Mouse (Mus musculus) v-Abl transformed pro-B cells (cell line): ENCODE results near the gene Noxo1.
"Not testable (repeated sequence)": the region's sequence is repeated elsewhere in the genome, so short reads cannot be mapped to it uniquely, and the experiment has no call there.

Source experiments
- in situ Hi-C, 2 experiments: fragments of 400-800 bp; cut with MboI; formaldehyde crosslinking; loops; one replicate each; pipeline ENCODE4 v1.15.1; 2025; ENCODE audit not compliant: unreplicated experiment in 2 of 2

The Noxo1 gene

GRCm38 (mm10) chr17:24696011-24696697 is at the start of gene Noxo1, which contains the start of gene Gfer:
TSS of gene Noxo1 (plus strand) at chr17:24696234.
TSS of gene Gfer (minus strand) at chr17:24696156.
- in situ Hi-C loops = no loop called here

- in situ Hi-C loops = no loop called here
Measured at GRCm38 (mm10) chr17:24646381-24646780, 49.7 kb upstream of the Noxo1 start.

- in situ Hi-C loops = no loop called here
Measured at GRCm38 (mm10) chr17:24647493-24647892, 48.5 kb upstream of the Noxo1 start.

- in situ Hi-C loops = no loop called here
Measured at GRCm38 (mm10) chr17:24648731-24649377, 47.2 kb upstream of the Noxo1 start.

- in situ Hi-C loops = loop anchor here in 1 of 2 experiments (5.0 to 10.0 kb wide), 2 partner anchors 107 to 155 kb away; no protein-coding TSS in a partner anchor
Measured at GRCm38 (mm10) chr17:24649581-24650069, 46.4 kb upstream of the Noxo1 start.

- in situ Hi-C loops = loop anchor here in 1 of 2 experiments (5.0 to 10.0 kb wide), 2 partner anchors 108 to 155 kb away; no protein-coding TSS in a partner anchor
Measured at GRCm38 (mm10) chr17:24650070-24650616, 45.9 kb upstream of the Noxo1 start, which contains the start of gene Slc9a3r2. TSS of gene Slc9a3r2 (minus strand) at chr17:24650327.

GRCm38 (mm10) chr17:24650766-24651165 is 45.3 kb upstream of the Noxo1 start:
- in situ Hi-C loops = loop anchor here in 1 of 2 experiments (5.0 to 10.0 kb wide), 2 partner anchors 108 to 156 kb away; no protein-coding TSS in a partner anchor

- in situ Hi-C loops = loop anchor here in 1 of 2 experiments (5.0 to 10.0 kb wide), 2 partner anchors 110 to 157 kb away; no protein-coding TSS in a partner anchor
Measured at GRCm38 (mm10) chr17:24651835-24652234, 44.2 kb upstream of the Noxo1 start.

GRCm38 (mm10) chr17:24653967-24654710 is 41.9 kb upstream of the Noxo1 start:
- in situ Hi-C loops = loop anchor here in 1 of 2 experiments (5.0 to 10.0 kb wide), 2 partner anchors 112 to 159 kb away; no protein-coding TSS in a partner anchor

GRCm38 (mm10) chr17:24654969-24655368 is 41.1 kb upstream of the Noxo1 start:
- in situ Hi-C loops = loop anchor here (5.0 to 10.0 kb wide), 3 partner anchors 113 to 160 kb away; partner anchors contain the start of gene Rab26 (in 1 of the 2)

GRCm38 (mm10) chr17:24658017-24658758 is 37.8 kb upstream of the Noxo1 start, which contains the start of gene Npw:
TSS of gene Npw (minus strand) at chr17:24658457.
- in situ Hi-C loops = loop anchor here (5.0 to 10.0 kb wide), 2 partner anchors 126 to 163 kb away; partner anchors contain the start of gene Rab26 (in 1 of the 2)

- in situ Hi-C loops = not testable (repeated sequence)
Measured at GRCm38 (mm10) chr17:24667011-24667410, 29.0 kb upstream of the Noxo1 start.

- in situ Hi-C loops = no loop called here
Measured at GRCm38 (mm10) chr17:24667416-24667815, 28.6 kb upstream of the Noxo1 start.

- in situ Hi-C loops = not testable (repeated sequence)
Measured at GRCm38 (mm10) chr17:24669214-24669544, 26.9 kb upstream of the Noxo1 start.

- in situ Hi-C loops = no loop called here
Measured at GRCm38 (mm10) chr17:24669545-24670245, 26.3 kb upstream of the Noxo1 start, which contains the start of gene Zfp598. TSS of gene Zfp598 (plus strand) at chr17:24669687.

- in situ Hi-C loops = no loop called here
Measured at GRCm38 (mm10) chr17:24670246-24670844, 25.7 kb upstream of the Noxo1 start.

- in situ Hi-C loops = no loop called here
Measured at GRCm38 (mm10) chr17:24671346-24671745, 24.7 kb upstream of the Noxo1 start.

GRCm38 (mm10) chr17:24672141-24672540 is 23.9 kb upstream of the Noxo1 start:
- in situ Hi-C loops = no loop called here
